Mouse (Mus musculus): ENCODE data around the gene Fv1. TPM values are rescaled to one million over a fixed set of nuclear protein-coding genes. Genes with fewer than 3 reads are reported as not detected.

Gene Fv1
- polyA plus RNA-seq, 1 experiment from 2014 or later: 0.90 TPM

- Histone ChIP-seq H3K9ac (replicated peaks) (no peak overlapping the region), H3K27me3 (ENCODE audit: insufficient read depth, low read length) (no peaks in the 10 kb centered on the region), H3K4me3 (ENCODE audit: low read depth, low read length) (no peak overlapping the region), H3K36me3 (replicated peaks; ENCODE audit: insufficient read depth, low read length) (peaks cover 69% of the 10 kb centered on the region), H3K4me2 (ENCODE audit: low read depth, low read length) (no peak overlapping the region), H3K27ac (ENCODE audit: low read depth) (no peak overlapping the region), H3K4me1 (ENCODE audit: insufficient read depth) (no peaks in the 10 kb centered on the region), H3K9me3 (ENCODE audit: low read length) (no peaks in the 10 kb centered on the region)
- 82% methylated on average over 4 of the region's 4 CpGs for WGBS (ENCODE audit: insufficient replicate concordance)
- no peak for ATAC-seq
- no peak for TF ChIP-seq CTCF (IDR thresholded peaks at IDR 0.05; ENCODE audit: low read depth)
- TF ChIP-seq EP300 (IDR thresholded peaks at IDR 0.05; ENCODE audit: low read depth): no peak
- no peak for DNase-seq
Observed at GRCm38 (mm10) chr4:147895815-147896330, 27.1 kb downstream of the Fv1 start.

GRCm38 (mm10) chr4:147896411-147896810 lies 27.6 kb downstream of the Fv1 start:
- no peak overlapping the region for H3K4me2 ChIP-seq (ENCODE audit: low read depth, low read length)
- no peak overlapping the region for H3K27ac ChIP-seq (ENCODE audit: low read depth)
- H3K9me3 ChIP-seq (ENCODE audit: low read length): no peaks in the 10 kb centered on the region
- H3K4me3 ChIP-seq (ENCODE audit: low read depth, low read length): no peak overlapping the region
- H3K27me3 ChIP-seq (ENCODE audit: insufficient read depth, low read length): no peaks in the 10 kb centered on the region
- no peak overlapping the region for H3K9ac ChIP-seq (replicated peaks)
- peaks cover 64% of the 10 kb centered on the region for H3K36me3 ChIP-seq (replicated peaks; ENCODE audit: insufficient read depth, low read length)
- H3K4me1 ChIP-seq (ENCODE audit: insufficient read depth): no peaks in the 10 kb centered on the region
- ATAC-seq (no peak), DNase-seq (no peak)
- WGBS (ENCODE audit: insufficient replicate concordance): 47% methylated on average over 1 of the region's 1 CpGs
- TF ChIP-seq CTCF (IDR thresholded peaks at IDR 0.05; ENCODE audit: low read depth): no peak
- TF ChIP-seq EP300 (IDR thresholded peaks at IDR 0.05; ENCODE audit: low read depth): no peak

GRCm38 (mm10) chr4:147897348-147897747 lies 28.6 kb downstream of the Fv1 start:
- Histone ChIP-seq H3K4me3 (ENCODE audit: low read depth, low read length) (no peak overlapping the region), H3K9ac (replicated peaks) (no peak overlapping the region), H3K36me3 (replicated peaks; ENCODE audit: insufficient read depth, low read length) (peaks cover 58% of the 10 kb centered on the region), H3K4me1 (ENCODE audit: insufficient read depth) (no peaks in the 10 kb centered on the region), H3K27me3 (ENCODE audit: insufficient read depth, low read length) (no peaks in the 10 kb centered on the region), H3K27ac (ENCODE audit: low read depth) (no peak overlapping the region), H3K4me2 (ENCODE audit: low read depth, low read length) (no peak overlapping the region), H3K9me3 (ENCODE audit: low read length) (no peaks in the 10 kb centered on the region)
- ATAC-seq: no peak
- no peak for TF ChIP-seq CTCF (IDR thresholded peaks at IDR 0.05; ENCODE audit: low read depth)
- no peak for TF ChIP-seq EP300 (IDR thresholded peaks at IDR 0.05; ENCODE audit: low read depth)
- WGBS (ENCODE audit: insufficient replicate concordance): 90% methylated on average over 3 of the region's 3 CpGs
- DNase-seq: no peak

- ATAC-seq: no peak
Observed at GRCm38 (mm10) chr4:147900452-147900851, 31.7 kb downstream of the Fv1 start.

GRCm38 (mm10) chr4:147902906-147903500 lies 34.2 kb downstream of the Fv1 start:
- Histone ChIP-seq H3K9ac (replicated peaks) (peak overlapping the region; percentile 92; the same call in 1 of the 2 replicates), H3K27ac (ENCODE audit: low read depth) (no peak overlapping the region)

More at GRCm38 (mm10) chr4:147900452-147900851, 31.7 kb downstream of the Fv1 start:
- peaks cover 11% of the 10 kb centered on the region for H3K4me1 ChIP-seq (ENCODE audit: insufficient read depth)
- no peaks in the 10 kb centered on the region for H3K9me3 ChIP-seq (ENCODE audit: low read length)
- H3K27me3 ChIP-seq (ENCODE audit: insufficient read depth, low read length): no peaks in the 10 kb centered on the region
- TF ChIP-seq CTCF (IDR thresholded peaks at IDR 0.05; ENCODE audit: low read depth) (no peak), EP300 (IDR thresholded peaks at IDR 0.05; ENCODE audit: low read depth) (no peak)
- no peak overlapping the region for H3K9ac ChIP-seq (replicated peaks)
- peaks cover 51% of the 10 kb centered on the region for H3K36me3 ChIP-seq (replicated peaks; ENCODE audit: insufficient read depth, low read length)
- no peak overlapping the region for H3K4me3 ChIP-seq (ENCODE audit: low read depth, low read length)
- no peak overlapping the region for H3K27ac ChIP-seq (ENCODE audit: low read depth)
- DNase-seq: no peak
- H3K4me2 ChIP-seq (ENCODE audit: low read depth, low read length): no peak overlapping the region
- 84% methylated on average over 7 of the region's 7 CpGs for WGBS (ENCODE audit: insufficient replicate concordance)

GRCm38 (mm10) chr4:147903601-147904000 lies 34.8 kb downstream of the Fv1 start:
- Histone ChIP-seq H3K9ac (replicated peaks) (peak overlapping the region; percentile 92), H3K27ac (ENCODE audit: low read depth) (peak overlapping the region; percentile 91; the same call in 1 of the 2 replicates), H3K27me3 (ENCODE audit: insufficient read depth, low read length) (no peaks in the 10 kb centered on the region), H3K4me2 (ENCODE audit: low read depth, low read length) (peak overlapping the region; percentile 91), H3K36me3 (replicated peaks; ENCODE audit: insufficient read depth, low read length) (peaks cover 26% of the 10 kb centered on the region), H3K9me3 (ENCODE audit: low read length) (no peaks in the 10 kb centered on the region), H3K4me1 (ENCODE audit: insufficient read depth) (peaks cover 11% of the 10 kb centered on the region), H3K4me3 (ENCODE audit: low read depth, low read length) (peak overlapping the region; percentile 89)
- no peak for TF ChIP-seq CTCF (IDR thresholded peaks at IDR 0.05; ENCODE audit: low read depth)
- no peak for TF ChIP-seq EP300 (IDR thresholded peaks at IDR 0.05; ENCODE audit: low read depth)
- WGBS (ENCODE audit: insufficient replicate concordance): 55% methylated on average over 3 of the region's 3 CpGs
- no peak for ATAC-seq
- no peak for DNase-seq

More at GRCm38 (mm10) chr4:147902906-147903500, 34.2 kb downstream of the Fv1 start:
- no peak overlapping the region for H3K4me3 ChIP-seq (ENCODE audit: low read depth, low read length)
- 77% methylated on average over 12 of the region's 12 CpGs for WGBS (ENCODE audit: insufficient replicate concordance)
- H3K4me2 ChIP-seq (ENCODE audit: low read depth, low read length): peak overlapping the region; percentile 91; the same call in 1 of the 2 replicates
- peaks cover 28% of the 10 kb centered on the region for H3K36me3 ChIP-seq (replicated peaks; ENCODE audit: insufficient read depth, low read length)
- H3K27me3 ChIP-seq (ENCODE audit: insufficient read depth, low read length): no peaks in the 10 kb centered on the region
- H3K4me1 ChIP-seq (ENCODE audit: insufficient read depth): peaks cover 11% of the 10 kb centered on the region
- H3K9me3 ChIP-seq (ENCODE audit: low read length): no peaks in the 10 kb centered on the region
- no peak for ATAC-seq
- no peak for TF ChIP-seq EP300 (IDR thresholded peaks at IDR 0.05; ENCODE audit: low read depth)
- no peak for TF ChIP-seq CTCF (IDR thresholded peaks at IDR 0.05; ENCODE audit: low read depth)
- no peak for DNase-seq
